Mouse (Mus musculus): ENCODE measurements around the gene Ptprn. TPM values are rescaled to one million over a fixed set of nuclear protein-coding genes. Genes with fewer than 3 reads are reported as not detected.

The Ptprn gene
- total RNA-seq, 1 experiment = 8.9 TPM

DNA sequence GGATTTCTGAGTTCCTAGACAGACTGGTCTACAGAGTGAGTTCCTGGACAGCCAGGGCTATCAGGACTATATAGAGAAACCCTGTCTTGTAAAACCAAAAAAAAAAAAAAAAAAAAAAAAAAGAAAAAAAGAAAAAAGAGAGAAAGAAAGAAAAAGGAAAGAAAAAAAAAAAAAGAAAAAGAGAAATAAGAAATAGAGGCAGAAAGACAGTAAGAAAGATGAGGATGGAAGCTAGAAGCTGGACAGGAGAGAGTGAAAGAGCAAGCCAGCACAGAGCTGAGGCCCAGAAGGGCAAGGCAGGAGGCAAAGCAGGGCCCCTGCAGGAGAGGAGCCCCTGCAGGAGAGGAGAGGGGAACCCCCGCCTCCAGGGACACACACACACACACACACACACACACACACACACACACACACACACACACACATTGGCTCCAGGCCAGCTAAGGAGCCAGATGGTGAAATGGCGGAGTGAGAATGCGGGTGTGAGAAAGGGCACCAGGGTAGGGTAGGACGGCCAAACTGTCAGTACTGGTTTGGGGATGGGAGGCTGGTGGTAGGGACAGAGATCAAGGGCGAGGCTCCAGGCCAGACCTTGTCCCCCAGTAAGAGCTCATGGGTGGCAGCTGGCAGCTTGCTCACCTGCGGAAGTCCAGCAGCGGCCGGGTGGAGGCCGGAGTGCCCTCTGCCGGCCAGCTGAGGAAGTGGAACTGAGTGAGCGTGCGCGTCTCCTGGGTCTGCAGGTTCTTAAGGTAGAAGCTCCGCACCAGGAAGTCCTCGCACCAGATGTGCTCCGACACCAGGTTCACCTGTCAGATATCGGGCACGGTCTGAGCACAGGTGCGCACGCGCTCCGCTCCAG lies 13.0 kb downstream of the Ptprn start:
- peak; percentile 35; the same call in 1 of the 2 replicates for TF ChIP-seq HCFC1 (IDR thresholded peaks at IDR 0.05; ENCODE audit: borderline replicate concordance, insufficient read depth, low read length)
- TF ChIP-seq CHD2 (IDR thresholded peaks at IDR 0.05; ENCODE audit: low read depth, low read length) = no peak
- H3K9ac ChIP-seq (ENCODE audit: insufficient read depth, low read depth, low read length, poor library complexity, severe bottlenecking) = peak overlapping the region; percentile 39; the same call in 1 of the 2 replicates

DNA sequence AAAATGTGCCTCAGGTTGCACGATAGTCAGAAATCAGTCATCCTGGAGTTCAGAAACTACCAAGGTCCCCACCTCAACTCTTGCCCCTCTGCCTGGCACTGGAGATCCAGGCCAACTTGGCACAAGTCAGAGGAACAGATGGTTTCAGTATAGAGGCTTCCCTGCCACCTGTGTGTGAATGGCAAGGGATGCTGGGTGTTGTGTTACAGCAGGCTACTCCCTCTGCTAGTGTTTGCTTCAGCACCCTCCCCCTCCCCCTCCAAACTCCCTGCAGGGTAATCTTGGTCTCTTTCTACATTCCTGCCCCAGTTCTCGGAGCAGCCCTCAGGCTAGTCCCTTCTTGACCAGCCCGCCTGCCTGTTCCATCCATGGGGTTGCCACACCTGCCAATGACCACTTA lies 13.8 kb downstream of the Ptprn start:
- peaks cover 4 to 38% of the 10 kb centered on the region in 2 experiments; a peak in 3 of 4 replicates for H3K4me1 ChIP-seq (ENCODE audit: control insufficient read depth in 2 of 2, insufficient read depth in 2 of 2, low read length in 2 of 2, poor library complexity in 1 of 2)
- no peaks in the 10 kb centered on the region for H3K36me3 ChIP-seq (ENCODE audit: control insufficient read depth, insufficient read depth, low read length, poor library complexity, severe bottlenecking)
- DNase-seq (ENCODE audit: low read depth, low spot score) = no peak
- in situ Hi-C loops (cut with MboI; ENCODE audit: low sequenced_read_pairs in 2 of 2, unreplicated experiment in 2 of 2) = no loop called here
- H3K9ac ChIP-seq (ENCODE audit: insufficient read depth, low read depth, low read length, poor library complexity, severe bottlenecking) = no peak overlapping the region
- no peak overlapping the region for H3K27ac ChIP-seq (ENCODE audit: insufficient read depth, low read depth, low read length, poor library complexity, severe bottlenecking)
- no peak overlapping the region for H3K4me3 ChIP-seq (ENCODE audit: insufficient read depth in 1 of 2, low read depth in 1 of 2, low read length in 2 of 2, poor library complexity in 1 of 2, severe bottlenecking in 1 of 2)
- H3K9me3 ChIP-seq (ENCODE audit: control insufficient read depth, insufficient read depth, low read depth, low read length) = no peaks in the 10 kb centered on the region
- TF ChIP-seq ZC3H11A (IDR thresholded peaks at IDR 0.05; ENCODE audit: borderline replicate concordance, low read depth, low read length) = no peak
- TF ChIP-seq MAFK (IDR thresholded peaks at IDR 0.05; ENCODE audit: insufficient read depth, low read depth, low read length) = no peak
- TF ChIP-seq HCFC1 (IDR thresholded peaks at IDR 0.05; ENCODE audit: borderline replicate concordance, insufficient read depth, low read length) = no peak
- TF ChIP-seq ZNF384 (IDR thresholded peaks at IDR 0.05; ENCODE audit: low read depth, low read length) = no peak; the same call in 1 of the 2 replicates
- no peak for TF ChIP-seq CHD2 (IDR thresholded peaks at IDR 0.05; ENCODE audit: low read depth, low read length)

More for the DNA sequence above, 13.0 kb downstream of the Ptprn start:
- Histone ChIP-seq H3K36me3 (ENCODE audit: control insufficient read depth, insufficient read depth, low read length, poor library complexity, severe bottlenecking) (no peaks in the 10 kb centered on the region), H3K27ac (ENCODE audit: insufficient read depth, low read depth, low read length, poor library complexity, severe bottlenecking) (no peak overlapping the region), H3K9me3 (ENCODE audit: control insufficient read depth, insufficient read depth, low read depth, low read length) (no peaks in the 10 kb centered on the region), H3K4me3 (ENCODE audit: insufficient read depth in 1 of 2, low read depth in 1 of 2, low read length in 2 of 2, poor library complexity in 1 of 2, severe bottlenecking in 1 of 2) (peak overlapping the region; percentile 49 to 62; a peak in 3 of 4 replicates), H3K4me1 (ENCODE audit: control insufficient read depth in 2 of 2, insufficient read depth in 2 of 2, low read length in 2 of 2, poor library complexity in 1 of 2) (peaks cover 4 to 38% of the 10 kb centered on the region in 2 experiments; a peak in 3 of 4 replicates)
- in situ Hi-C loops (cut with MboI; ENCODE audit: low sequenced_read_pairs in 2 of 2, unreplicated experiment in 2 of 2) = no loop called here
- peak; percentile 63 for DNase-seq (ENCODE audit: low read depth, low spot score)

DNA sequence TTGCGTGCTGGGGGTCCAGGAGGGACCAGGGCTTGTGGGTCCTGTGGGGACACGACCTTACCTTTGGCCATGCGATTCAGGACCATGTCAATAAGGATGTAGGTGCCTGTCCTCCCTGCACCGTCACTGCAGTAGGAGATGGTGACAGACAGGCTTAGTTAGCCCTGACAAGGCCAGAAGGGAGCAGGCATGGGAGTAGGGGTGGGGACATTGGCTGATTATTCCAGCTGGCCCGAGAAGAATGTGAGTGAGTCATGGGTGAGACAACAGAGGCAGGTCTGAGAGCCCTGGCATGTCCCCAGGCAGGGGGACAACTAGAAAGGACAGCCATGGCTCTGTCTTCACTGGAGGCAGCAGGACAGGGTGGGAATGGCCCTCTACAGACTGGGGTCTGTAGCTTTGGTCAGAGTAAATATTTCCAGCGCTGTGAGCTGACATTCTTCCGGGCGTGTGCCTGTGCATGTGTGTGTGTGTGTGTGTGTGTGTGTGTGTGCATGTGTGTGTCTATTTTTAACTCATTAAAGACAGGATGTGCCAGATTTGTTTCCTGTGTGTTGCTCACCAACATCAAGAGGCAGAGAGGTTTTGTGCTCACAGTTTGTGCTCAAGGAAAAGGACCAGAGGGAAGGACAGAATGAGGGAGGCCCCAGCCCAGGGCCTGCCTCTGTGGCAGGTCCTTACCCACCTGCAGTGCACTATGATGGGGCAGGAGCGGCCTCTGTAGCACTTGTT lies 16.1 kb downstream of the Ptprn start:
- no peak overlapping the region for H3K9ac ChIP-seq (ENCODE audit: insufficient read depth, low read depth, low read length, poor library complexity, severe bottlenecking)
- no peaks in the 10 kb centered on the region; the same call in 1 of the 2 replicates for H3K36me3 ChIP-seq (ENCODE audit: control insufficient read depth, insufficient read depth, low read length, poor library complexity, severe bottlenecking)
- H3K27ac ChIP-seq (ENCODE audit: insufficient read depth, low read depth, low read length, poor library complexity, severe bottlenecking) = no peak overlapping the region
- H3K9me3 ChIP-seq (ENCODE audit: control insufficient read depth, insufficient read depth, low read depth, low read length) = no peaks in the 10 kb centered on the region
- H3K4me3 ChIP-seq (ENCODE audit: insufficient read depth in 1 of 2, low read depth in 1 of 2, low read length in 2 of 2, poor library complexity in 1 of 2, severe bottlenecking in 1 of 2) = no peak overlapping the region
- in situ Hi-C loops (cut with MboI; ENCODE audit: low sequenced_read_pairs in 2 of 2, unreplicated experiment in 2 of 2) = no loop called here
- DNase-seq (ENCODE audit: low read depth, low spot score) = no peak
- TF ChIP-seq ZC3H11A (IDR thresholded peaks at IDR 0.05; ENCODE audit: borderline replicate concordance, low read depth, low read length) = no peak
- TF ChIP-seq CHD2 (IDR thresholded peaks at IDR 0.05; ENCODE audit: low read depth, low read length) = no peak
- TF ChIP-seq HCFC1 (IDR thresholded peaks at IDR 0.05; ENCODE audit: borderline replicate concordance, insufficient read depth, low read length) = no peak
- no peak for TF ChIP-seq MAFK (IDR thresholded peaks at IDR 0.05; ENCODE audit: insufficient read depth, low read depth, low read length)
- no peak for TF ChIP-seq ZNF384 (IDR thresholded peaks at IDR 0.05; ENCODE audit: low read depth, low read length)
- H3K4me1 ChIP-seq (ENCODE audit: control insufficient read depth in 2 of 2, insufficient read depth in 2 of 2, low read length in 2 of 2, poor library complexity in 1 of 2) = peaks cover 4 to 42% of the 10 kb centered on the region in 2 experiments; a peak in 3 of 4 replicates

DNA sequence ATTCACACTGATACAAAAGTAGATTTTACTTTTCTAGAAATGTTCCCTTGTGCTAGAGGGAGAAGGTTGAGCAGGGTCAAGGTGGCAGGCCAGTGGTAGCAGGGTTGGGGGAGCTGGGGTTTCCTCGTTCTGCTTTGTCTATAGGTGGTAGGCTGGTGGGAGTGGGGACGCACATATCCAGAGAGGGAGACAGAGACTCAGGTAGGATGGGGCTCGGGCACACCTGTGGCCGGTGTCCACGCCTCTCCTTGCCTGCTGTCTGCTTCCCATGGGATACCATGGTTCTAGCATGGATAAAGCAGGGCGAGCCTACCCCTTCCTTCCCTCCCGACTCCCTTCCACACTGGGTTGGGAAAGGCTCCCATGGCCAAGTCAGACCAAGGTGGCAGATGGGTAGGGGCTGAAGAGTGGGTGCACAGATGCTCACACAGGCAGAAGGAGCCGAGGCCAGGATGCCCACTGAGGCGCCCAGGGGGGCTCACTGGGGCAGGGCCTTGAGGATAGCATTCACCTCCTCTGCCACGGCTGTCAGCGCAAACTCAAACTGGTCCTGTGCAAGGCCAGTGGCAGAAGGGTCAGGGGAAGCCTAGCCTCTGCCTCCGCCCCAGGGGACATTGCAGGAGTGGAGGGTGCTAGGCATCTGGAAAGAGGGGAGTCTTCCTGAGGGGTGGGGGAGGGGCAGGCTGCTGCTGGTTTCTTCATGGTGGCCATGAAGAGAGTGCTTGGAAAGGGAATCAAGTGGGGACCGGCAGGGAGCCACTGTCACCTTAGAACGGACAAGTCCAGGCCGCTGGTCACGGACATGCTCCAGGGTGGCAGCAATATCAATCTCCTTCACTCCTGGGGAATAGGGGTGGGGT lies 17.0 kb downstream of the Ptprn start:
- TF ChIP-seq CHD2 (IDR thresholded peaks at IDR 0.05; ENCODE audit: low read depth, low read length) (no peak), ZC3H11A (IDR thresholded peaks at IDR 0.05; ENCODE audit: borderline replicate concordance, low read depth, low read length) (no peak), MAFK (IDR thresholded peaks at IDR 0.05; ENCODE audit: insufficient read depth, low read depth, low read length) (no peak), HCFC1 (IDR thresholded peaks at IDR 0.05; ENCODE audit: borderline replicate concordance, insufficient read depth, low read length) (no peak), ZNF384 (IDR thresholded peaks at IDR 0.05; ENCODE audit: low read depth, low read length) (no peak)

More for the DNA sequence above, 17.0 kb downstream of the Ptprn start:
- in situ Hi-C loops (cut with MboI; ENCODE audit: low sequenced_read_pairs in 2 of 2, unreplicated experiment in 2 of 2) = no loop called here
- H3K9ac ChIP-seq (ENCODE audit: insufficient read depth, low read depth, low read length, poor library complexity, severe bottlenecking) = no peak overlapping the region
- no peak overlapping the region for H3K27ac ChIP-seq (ENCODE audit: insufficient read depth, low read depth, low read length, poor library complexity, severe bottlenecking)
- H3K4me3 ChIP-seq (ENCODE audit: insufficient read depth in 1 of 2, low read depth in 1 of 2, low read length in 2 of 2, poor library complexity in 1 of 2, severe bottlenecking in 1 of 2) = no peak overlapping the region
- peaks cover 2% of the 10 kb centered on the region; the same call in 1 of the 2 replicates for H3K36me3 ChIP-seq (ENCODE audit: control insufficient read depth, insufficient read depth, low read length, poor library complexity, severe bottlenecking)
- H3K9me3 ChIP-seq (ENCODE audit: control insufficient read depth, insufficient read depth, low read depth, low read length) = no peaks in the 10 kb centered on the region
- DNase-seq (ENCODE audit: low read depth, low spot score) = no peak
- H3K4me1 ChIP-seq (ENCODE audit: control insufficient read depth in 2 of 2, insufficient read depth in 2 of 2, low read length in 2 of 2, poor library complexity in 1 of 2) = peaks cover 4 to 35% of the 10 kb centered on the region in 2 experiments; a peak in 3 of 4 replicates
